Mouse (Mus musculus): ENCODE measurements around the gene Ostf1.

DNA sequence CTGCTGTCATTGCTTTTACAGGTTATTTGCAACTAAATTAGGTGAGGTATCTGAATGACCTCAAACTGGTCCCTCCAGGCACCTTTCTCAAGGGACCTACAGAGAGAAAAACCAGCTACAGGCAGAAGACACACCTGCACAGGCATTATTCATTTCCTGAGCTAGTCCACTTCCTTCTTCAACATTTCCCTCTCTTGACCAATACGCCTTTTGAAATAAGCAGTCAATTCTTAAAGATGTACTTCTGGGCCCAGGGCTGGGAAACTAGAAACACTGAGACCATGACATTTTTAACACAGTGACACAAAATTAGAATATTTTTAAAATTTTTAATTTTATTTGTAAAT is 52.6 kb downstream of the Ostf1 start:
- TF ChIP-seq CTCF (IDR thresholded peaks at IDR 0.05; ENCODE audit: control insufficient read depth, insufficient read depth, insufficient read length): no peak
- TF ChIP-seq MAX (IDR thresholded peaks at IDR 0.05): no peak
- no peak for TF ChIP-seq CEBPB (IDR thresholded peaks at IDR 0.05; ENCODE audit: low read depth)
- TF ChIP-seq USF1 (IDR thresholded peaks at IDR 0.05; ENCODE audit: low read depth): no peak
